Mouse (Mus musculus): ENCODE measurements at regions not wholly inside any gene's neighbourhood (a gene's known extent, or its start where the extent isn't known, plus 50 kb on each side); places are given as distances from the start of the nearest gene placed in this dataset.
"Not testable (repeated sequence)": the region's sequence is repeated elsewhere in the genome, so short reads cannot be mapped to it uniquely, and the experiment has no call there.

DNA sequence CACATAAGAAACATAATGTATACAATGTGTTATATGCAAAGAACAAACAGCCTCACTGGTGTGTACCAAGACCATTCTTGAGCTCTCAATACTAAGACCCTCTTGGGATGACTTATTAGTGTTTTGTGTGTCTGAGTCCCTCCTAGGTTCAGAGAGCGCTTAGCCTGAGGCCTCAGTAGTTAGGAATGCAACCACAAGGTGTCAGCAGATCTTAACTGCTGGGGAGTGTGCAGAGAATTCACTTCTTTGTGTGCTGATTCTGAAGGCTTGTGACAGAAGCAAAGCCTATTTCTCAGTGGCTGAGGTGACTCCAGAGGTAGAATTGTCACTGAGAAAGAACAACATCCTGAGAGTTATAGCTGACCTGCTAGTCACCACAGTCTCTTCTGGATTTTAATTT lies 816.9 kb upstream of the Olfr1507 start:
- 31% methylated on average over 1 of the region's 1 CpGs for WGBS (ENCODE audit: insufficient replicate concordance)
- H3K4me3 ChIP-seq (ENCODE audit: low read depth, low read length); H3K4me1 ChIP-seq (ENCODE audit: insufficient read depth); H3K9me3 ChIP-seq (ENCODE audit: low read length); H3K27me3 ChIP-seq (ENCODE audit: insufficient read depth, low read length); ATAC-seq; H3K27ac ChIP-seq (ENCODE audit: low read depth); H3K9ac ChIP-seq (replicated peaks); H3K4me2 ChIP-seq (ENCODE audit: low read depth, low read length); DNase-seq; H3K36me3 ChIP-seq (replicated peaks; ENCODE audit: insufficient read depth, low read length): not testable (repeated sequence)

DNA sequence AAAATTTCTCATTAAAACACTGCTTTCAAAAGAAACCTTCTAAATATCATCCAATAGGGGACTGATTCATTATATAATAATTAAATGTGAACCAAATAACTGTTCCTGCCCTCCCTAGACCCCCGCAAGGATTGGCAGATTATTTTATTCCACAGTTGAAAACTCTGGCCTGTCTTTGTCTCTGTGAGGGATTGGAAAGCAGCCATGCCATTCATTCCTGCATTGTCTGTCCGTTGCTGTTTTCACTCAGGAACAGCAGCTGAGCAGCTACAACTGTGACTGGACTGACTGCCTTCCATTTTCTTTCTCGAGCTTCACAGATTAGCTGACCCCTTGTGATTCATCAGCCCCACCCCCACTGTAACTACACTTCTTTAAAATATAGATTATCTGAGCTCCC lies 807.6 kb upstream of the Olfr1507 start:
- H3K27ac ChIP-seq (ENCODE audit: low read depth); H3K36me3 ChIP-seq (replicated peaks; ENCODE audit: insufficient read depth, low read length); ATAC-seq; H3K9ac ChIP-seq (replicated peaks); H3K9me3 ChIP-seq (ENCODE audit: low read length); H3K4me2 ChIP-seq (ENCODE audit: low read depth, low read length); H3K4me1 ChIP-seq (ENCODE audit: insufficient read depth); DNase-seq; H3K4me3 ChIP-seq (ENCODE audit: low read depth, low read length); H3K27me3 ChIP-seq (ENCODE audit: insufficient read depth, low read length): not testable (repeated sequence)
- WGBS (ENCODE audit: insufficient replicate concordance), result no CpG with 5 or more reads among the region's 3 CpGs

DNA sequence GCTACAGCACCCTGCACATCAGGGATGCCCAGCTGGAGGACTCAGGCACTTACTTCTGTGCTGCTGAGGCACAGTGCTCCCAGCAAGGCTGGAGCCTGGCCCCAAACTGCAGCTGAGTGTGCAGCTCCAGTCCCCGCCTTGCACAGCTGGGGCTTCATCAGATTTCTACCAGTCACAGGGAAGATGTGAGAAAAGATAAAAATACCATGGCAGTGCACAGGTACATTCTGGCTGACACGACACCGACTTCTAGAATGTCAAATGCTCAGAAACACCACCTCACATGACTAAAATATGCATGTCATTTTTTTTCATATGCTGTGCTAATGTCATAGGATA lies 806.9 kb upstream of the Olfr1507 start:
- ATAC-seq; H3K36me3 ChIP-seq (replicated peaks; ENCODE audit: insufficient read depth, low read length); H3K4me2 ChIP-seq (ENCODE audit: low read depth, low read length); H3K9ac ChIP-seq (replicated peaks); H3K4me3 ChIP-seq (ENCODE audit: low read depth, low read length); H3K27ac ChIP-seq (ENCODE audit: low read depth); H3K27me3 ChIP-seq (ENCODE audit: insufficient read depth, low read length); H3K9me3 ChIP-seq (ENCODE audit: low read length); H3K4me1 ChIP-seq (ENCODE audit: insufficient read depth); DNase-seq: not testable (repeated sequence)
- WGBS (ENCODE audit: insufficient replicate concordance), result no CpG with 5 or more reads among the region's 3 CpGs

GRCm38 (mm10) chr14:53301722-53302490 lies 806.4 kb upstream of the Olfr1507 start:
- not testable (repeated sequence) for H3K9ac ChIP-seq (replicated peaks); DNase-seq; H3K4me2 ChIP-seq (ENCODE audit: low read depth, low read length); H3K36me3 ChIP-seq (replicated peaks; ENCODE audit: insufficient read depth, low read length); H3K9me3 ChIP-seq (ENCODE audit: low read length); H3K27me3 ChIP-seq (ENCODE audit: insufficient read depth, low read length); H3K4me1 ChIP-seq (ENCODE audit: insufficient read depth); ATAC-seq; H3K27ac ChIP-seq (ENCODE audit: low read depth); H3K4me3 ChIP-seq (ENCODE audit: low read depth, low read length)
- whole genome bisulfite sequencing (ENCODE audit: insufficient replicate concordance), result no CpG with 5 or more reads among the region's 11 CpGs

DNA sequence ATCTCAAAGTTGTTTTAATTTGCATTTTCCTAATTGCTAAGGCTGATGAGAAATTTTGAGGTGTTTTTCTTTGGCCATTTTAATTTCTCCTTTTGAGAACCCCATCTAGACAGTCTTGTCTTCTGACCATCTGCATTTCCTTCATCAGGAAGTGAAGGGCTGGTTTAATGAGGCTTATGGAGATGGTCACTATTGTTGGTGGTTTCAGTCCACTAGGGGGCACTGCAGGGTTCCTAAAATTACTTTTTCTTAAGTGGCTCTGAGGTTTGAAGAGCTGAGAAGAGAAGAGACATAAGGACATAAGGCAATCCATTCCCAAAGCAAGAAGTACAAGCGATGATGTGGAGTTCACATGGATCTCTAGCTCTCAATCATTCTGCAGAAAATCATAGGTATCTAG lies 805.6 kb upstream of the Olfr1507 start:
- not testable (repeated sequence) for H3K4me1 ChIP-seq (ENCODE audit: insufficient read depth); H3K9me3 ChIP-seq (ENCODE audit: low read length); H3K4me2 ChIP-seq (ENCODE audit: low read depth, low read length); DNase-seq; H3K36me3 ChIP-seq (replicated peaks; ENCODE audit: insufficient read depth, low read length); H3K27ac ChIP-seq (ENCODE audit: low read depth); ATAC-seq; H3K4me3 ChIP-seq (ENCODE audit: low read depth, low read length); H3K27me3 ChIP-seq (ENCODE audit: insufficient read depth, low read length); H3K9ac ChIP-seq (replicated peaks)
- WGBS (ENCODE audit: insufficient replicate concordance), result 64% methylated on average over 1 of the region's 1 CpGs

GRCm38 (mm10) chr14:53299735-53300134 lies 804.2 kb upstream of the Olfr1507 start:
- H3K4me3 ChIP-seq (ENCODE audit: low read depth, low read length); H3K4me2 ChIP-seq (ENCODE audit: low read depth, low read length); H3K9me3 ChIP-seq (ENCODE audit: low read length); H3K9ac ChIP-seq (replicated peaks); H3K4me1 ChIP-seq (ENCODE audit: insufficient read depth); H3K27ac ChIP-seq (ENCODE audit: low read depth); H3K36me3 ChIP-seq (replicated peaks; ENCODE audit: insufficient read depth, low read length); ATAC-seq; DNase-seq; H3K27me3 ChIP-seq (ENCODE audit: insufficient read depth, low read length): not testable (repeated sequence)
- no CpG with 5 or more reads among the region's 5 CpGs for WGBS (ENCODE audit: insufficient replicate concordance)

GRCm38 (mm10) chr14:53283350-53284141 lies 788.0 kb upstream of the Olfr1507 start:
- not testable (repeated sequence) for H3K36me3 ChIP-seq (replicated peaks; ENCODE audit: insufficient read depth, low read length); H3K27me3 ChIP-seq (ENCODE audit: insufficient read depth, low read length); H3K4me3 ChIP-seq (ENCODE audit: low read depth, low read length); H3K9me3 ChIP-seq (ENCODE audit: low read length); H3K4me1 ChIP-seq (ENCODE audit: insufficient read depth); ATAC-seq; DNase-seq; H3K4me2 ChIP-seq (ENCODE audit: low read depth, low read length); H3K27ac ChIP-seq (ENCODE audit: low read depth); H3K9ac ChIP-seq (replicated peaks)
- WGBS (ENCODE audit: insufficient replicate concordance), result no CpG with 5 or more reads among the region's 12 CpGs

- WGBS (ENCODE audit: insufficient replicate concordance), result 60% methylated on average over 3 of the region's 4 CpGs
- H3K27me3 ChIP-seq (ENCODE audit: insufficient read depth, low read length); H3K36me3 ChIP-seq (replicated peaks; ENCODE audit: insufficient read depth, low read length); ATAC-seq; H3K4me2 ChIP-seq (ENCODE audit: low read depth, low read length); H3K4me3 ChIP-seq (ENCODE audit: low read depth, low read length); H3K9me3 ChIP-seq (ENCODE audit: low read length); H3K9ac ChIP-seq (replicated peaks); H3K4me1 ChIP-seq (ENCODE audit: insufficient read depth); H3K27ac ChIP-seq (ENCODE audit: low read depth); DNase-seq: not testable (repeated sequence)
Observed at GRCm38 (mm10) chr14:53273218-53273617, 777.7 kb upstream of the Olfr1507 start.

DNA sequence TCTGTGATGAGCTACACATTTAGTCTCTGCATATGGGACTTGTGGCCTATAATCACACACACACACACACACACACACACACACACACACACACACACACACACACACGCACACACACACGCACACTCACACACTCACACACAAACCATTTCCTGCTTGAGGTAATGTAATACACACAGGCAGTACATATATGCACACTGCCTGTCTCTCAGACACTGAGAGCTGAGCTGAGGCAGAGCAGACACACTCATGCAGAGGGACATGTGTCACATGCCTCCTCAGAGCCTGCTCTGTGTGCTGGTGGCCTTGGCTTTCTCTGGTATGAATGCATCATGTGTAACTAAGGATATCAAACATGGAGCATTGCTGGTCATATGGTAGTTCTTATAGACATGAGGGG lies 772.1 kb upstream of the Olfr1507 start:
- not testable (repeated sequence) for H3K9me3 ChIP-seq (ENCODE audit: low read length); H3K4me1 ChIP-seq (ENCODE audit: insufficient read depth); ATAC-seq; DNase-seq; H3K36me3 ChIP-seq (replicated peaks; ENCODE audit: insufficient read depth, low read length); H3K4me2 ChIP-seq (ENCODE audit: low read depth, low read length); H3K4me3 ChIP-seq (ENCODE audit: low read depth, low read length); H3K9ac ChIP-seq (replicated peaks); H3K27me3 ChIP-seq (ENCODE audit: insufficient read depth, low read length); H3K27ac ChIP-seq (ENCODE audit: low read depth)
- no CpG with 5 or more reads among the region's 2 CpGs for WGBS (ENCODE audit: insufficient replicate concordance)
